Mouse (Mus musculus) thymus, postnatal 14 days (tissue): Measurements from ENCODE around the gene Ccdc157.
A peak's percentile ranks its signal among the peaks of the same experiment; 100 is the strongest.
"Not testable (repeated sequence)": the region's sequence is repeated elsewhere in the genome, so short reads cannot be mapped to it uniquely, and the experiment has no call there.

Experiments used
- DNase-seq: peaks from one replicate; pipeline ENCODE4 v3.0.0; 2021

Gene Ccdc157

GRCm38 (mm10) chr11:4127059-4127458 is 33.0 kb downstream of the Ccdc157 start:
- no peak for DNase-seq

- peak; percentile 42 for DNase-seq
These were observed 36.2 kb downstream of the Ccdc157 start for GRCm38 (mm10) chr11:4123922-4124321.

- peak; percentile 51 for DNase-seq
These were observed 37.1 kb downstream of the Ccdc157 start, which contains the start of gene Sec14l2 for GRCm38 (mm10) chr11:4122742-4123579. Sec14l2 (minus strand) TSS chr11:4123415.

- DNase-seq, result no peak
These were observed 37.9 kb downstream of the Ccdc157 start for GRCm38 (mm10) chr11:4122226-4122625.

- DNase-seq, result no peak
These were observed 38.4 kb downstream of the Ccdc157 start for GRCm38 (mm10) chr11:4121691-4122090.

- no peak for DNase-seq
These were observed 40.5 kb downstream of the Ccdc157 start for GRCm38 (mm10) chr11:4119635-4120034.

GRCm38 (mm10) chr11:4118081-4118921 is 41.8 kb downstream of the Ccdc157 start:
- DNase-seq, result no peak

GRCm38 (mm10) chr11:4117372-4118071 is 42.6 kb downstream of the Ccdc157 start:
- no peak for DNase-seq

GRCm38 (mm10) chr11:4116458-4117141 is 43.5 kb downstream of the Ccdc157 start:
- no peak for DNase-seq

- no peak for DNase-seq
These were observed 44.7 kb downstream of the Ccdc157 start for GRCm38 (mm10) chr11:4115407-4115806.

- DNase-seq, result not testable (repeated sequence)
These were observed 45.6 kb downstream of the Ccdc157 start for GRCm38 (mm10) chr11:4114541-4114940.

GRCm38 (mm10) chr11:4113970-4114369 is 46.1 kb downstream of the Ccdc157 start:
- no peak for DNase-seq

GRCm38 (mm10) chr11:4113496-4113895 is 46.6 kb downstream of the Ccdc157 start:
- no peak for DNase-seq

GRCm38 (mm10) chr11:4112861-4113260 is 47.2 kb downstream of the Ccdc157 start:
- no peak for DNase-seq

GRCm38 (mm10) chr11:4112033-4112432 is 48.1 kb downstream of the Ccdc157 start:
- no peak for DNase-seq

GRCm38 (mm10) chr11:4108691-4109090 is 51.4 kb downstream of the Ccdc157 start:
- DNase-seq, result no peak

GRCm38 (mm10) chr11:4107901-4108300 is 52.2 kb downstream of the Ccdc157 start:
- DNase-seq, result not testable (repeated sequence)

- DNase-seq, result no peak
These were observed 54.6 kb downstream of the Ccdc157 start for GRCm38 (mm10) chr11:4105444-4105843.

- no peak for DNase-seq
These were observed 55.1 kb downstream of the Ccdc157 start for GRCm38 (mm10) chr11:4104989-4105388.

GRCm38 (mm10) chr11:4103522-4103921 is 56.6 kb downstream of the Ccdc157 start:
- DNase-seq, result no peak

GRCm38 (mm10) chr11:4101851-4102250 is 58.2 kb downstream of the Ccdc157 start:
- DNase-seq, result no peak

- no peak for DNase-seq
These were observed 60.6 kb downstream of the Ccdc157 start for GRCm38 (mm10) chr11:4099447-4099846.
